13 mouse cellular contexts compared by ENCODE assay signal in genomic region chr1:34127714-34128474, GRCm38 (mm10).
DNase-seq lines count a peak whose midpoint lies in the region; ATAC-seq and TF ChIP-seq lines count a peak whose summit lies in the region.
"Had no signal": no experiment of that assay in that cellular context is flagged by ENCODE, and none has a peak within 500 bp of the region (broad histone marks: within the 10 kb centered on the region; RNA-seq: fewer than 3 reads in every experiment).

No protein-coding gene starts in this region.

- DNase-seq in embryo, embryonic 10.5 days (ENCODE audit: low spot score): peak; percentile 29
- no peak for DNase-seq in embryo, embryonic 11 days
- DNase-seq in heart, postnatal 0 days (ENCODE audit: low spot score): no peak
- no peak for DNase-seq in heart, postnatal 36 days
- no peak for DNase-seq in lung, adult 2 months
- DNase-seq in lung, postnatal 4 days: peak; percentile 30 to 72
- DNase-seq in adrenal gland, postnatal 14 days: no peak
- DNase-seq: cerebellum, adult 8-10 months had no signal

- peaks cover 77% of the 10 kb centered on the region for H3K4me1 ChIP-seq in heart, postnatal 0 days (ENCODE audit: control insufficient read depth, insufficient read depth)
- H3K4me1 ChIP-seq in lung, embryonic 16.5 days (replicated peaks; ENCODE audit: control insufficient read depth, insufficient read depth, low read length): peaks cover 2% of the 10 kb centered on the region; the same call in 1 of the 2 replicates
- H3K4me1 ChIP-seq in lung, adult 2 months (ENCODE audit: control insufficient read depth, insufficient read depth, low read length): peaks cover 11% of the 10 kb centered on the region
- H3K4me1 ChIP-seq: embryonic facial prominence, embryonic 12.5 days had no signal

- H3K27me3 ChIP-seq in heart, postnatal 0 days (ENCODE audit: control insufficient read depth, insufficient read depth, low read length): no peaks in the 10 kb centered on the region
- no peaks in the 10 kb centered on the region for H3K27me3 ChIP-seq in lung, embryonic 16.5 days (ENCODE audit: control insufficient read depth, insufficient read depth, low read depth, low read length)
- H3K27me3 ChIP-seq: embryonic facial prominence, embryonic 12.5 days; forebrain, embryonic 13.5 days had no signal

- TF ChIP-seq EP300 in heart, postnatal 0 days (IDR thresholded peaks at IDR 0.05; ENCODE audit: low read depth): no peak

- TF ChIP-seq CTCF in heart, postnatal 0 days (IDR thresholded peaks at IDR 0.05; ENCODE audit: low read depth): no peak
- TF ChIP-seq CTCF in lung, adult 2 months (IDR thresholded peaks at IDR 0.05; ENCODE audit: insufficient read depth, low read length): no peak

- no peak overlapping the region for H3K4me3 ChIP-seq in heart, postnatal 0 days (ENCODE audit: low read depth, low read length)
- no peak overlapping the region for H3K4me3 ChIP-seq in lung, embryonic 16.5 days (ENCODE audit: low read length)
- H3K4me3 ChIP-seq in lung, adult 2 months (replicated peaks; ENCODE audit: extremely low read depth, low read depth, low read length): no peak overlapping the region
- H3K4me3 ChIP-seq: embryonic facial prominence, embryonic 12.5 days; forebrain, embryonic 13.5 days; megakaryocyte, embryonic 14.5 days had no signal

- H3K27ac ChIP-seq in heart, postnatal 0 days (ENCODE audit: low read depth): peak overlapping the region; percentile 91
- no peak overlapping the region for H3K27ac ChIP-seq in lung, embryonic 16.5 days (ENCODE audit: low read length)
- H3K27ac ChIP-seq: embryonic facial prominence, embryonic 12.5 days; forebrain, embryonic 13.5 days had no signal

- no peak for TF ChIP-seq POLR2A in lung, adult 2 months (IDR thresholded peaks at IDR 0.05; ENCODE audit: borderline replicate concordance, extremely low read depth, low read depth, low read length)

- H3K9ac ChIP-seq in heart, postnatal 0 days (replicated peaks; ENCODE audit: low read depth, low read length): no peak overlapping the region
- H3K9ac ChIP-seq in lung, embryonic 16.5 days (ENCODE audit: low read length): no peak overlapping the region
- H3K9ac ChIP-seq: embryonic facial prominence, embryonic 12.5 days; forebrain, embryonic 13.5 days had no signal

- H3K9me3 ChIP-seq in heart, postnatal 0 days (replicated peaks; ENCODE audit: control insufficient read depth, low read length): no peaks in the 10 kb centered on the region
- no peaks in the 10 kb centered on the region for H3K9me3 ChIP-seq in lung, embryonic 16.5 days (ENCODE audit: control insufficient read depth, low read length)
- H3K9me3 ChIP-seq: embryonic facial prominence, embryonic 12.5 days; forebrain, embryonic 13.5 days; megakaryocyte, embryonic 14.5 days had no signal

- intact Hi-C loops in heart, postnatal 36 days (cut with DNase I): no loop called here

- ATAC-seq in heart, postnatal 0 days (ENCODE audit: insufficient read depth, low read depth): no peak
- ATAC-seq in lung, embryonic 16.5 days (ENCODE audit: low read depth): peak; percentile 78
- ATAC-seq: forebrain, embryonic 13.5 days; hindbrain, embryonic 16.5 days had no signal

- H3K4me2 ChIP-seq in heart, postnatal 0 days (ENCODE audit: low read depth, low read length): no peak overlapping the region
- H3K4me2 ChIP-seq in lung, embryonic 16.5 days (ENCODE audit: low read depth, low read length): no peak overlapping the region
- H3K4me2 ChIP-seq: embryonic facial prominence, embryonic 12.5 days; forebrain, embryonic 13.5 days had no signal

- 56% methylated on average over 15 of the region's 15 CpGs for WGBS in heart, postnatal 0 days
- WGBS in lung, embryonic 16.5 days: 39% methylated on average over 15 of the region's 15 CpGs
- WGBS in lung, adult 2 months: 49% methylated on average over 15 of the region's 15 CpGs

- H3K36me3 ChIP-seq in heart, postnatal 0 days (replicated peaks; ENCODE audit: control insufficient read depth, insufficient read depth, low read length): no peaks in the 10 kb centered on the region
- H3K36me3 ChIP-seq in lung, embryonic 16.5 days (ENCODE audit: control insufficient read depth, insufficient read depth, low read length): no peaks in the 10 kb centered on the region
- H3K36me3 ChIP-seq: embryonic facial prominence, embryonic 12.5 days had no signal

Comparison
In these comparisons a context has a peak if more than half of its experiments do, and no peak if none do; other contexts are left out.
1. DNase-seq: peak in embryo, embryonic 10.5 days (single experiment) and lung, postnatal 4 days (2 of 2); none in embryo, embryonic 11 days (single experiment), heart, postnatal 0 days (single experiment), heart, postnatal 36 days (0 of 2), lung, adult 2 months (single experiment) and adrenal gland, postnatal 14 days (single experiment).